Mouse (Mus musculus): Measurements from ENCODE around the gene Timm44. TPM values are rescaled to one million over a fixed set of nuclear protein-coding genes. Genes with fewer than 3 reads are reported as not detected.

Timm44 gene
- total RNA-seq, 2 experiments from 2014 or later: 110 to 117 TPM

DNA sequence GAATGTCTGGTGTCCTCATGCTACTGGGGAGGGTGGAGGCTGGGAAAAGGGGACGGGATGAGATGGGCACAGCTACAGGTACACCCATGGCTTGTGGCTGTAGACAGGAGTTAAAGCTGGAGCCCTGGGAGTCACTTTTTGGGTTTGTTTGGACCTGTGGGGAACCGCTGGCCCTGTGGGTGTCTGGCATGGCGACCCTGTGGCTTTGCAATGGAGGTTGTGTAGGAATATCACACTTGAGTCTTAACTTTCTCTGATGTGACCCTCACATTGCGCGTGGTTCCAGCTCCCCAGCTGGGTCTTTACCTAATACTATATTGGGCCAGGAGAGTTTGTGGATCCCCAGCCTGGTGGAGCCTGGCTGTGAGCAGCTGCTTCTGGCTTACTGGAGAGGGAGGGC is 30.7 kb downstream of the Timm44 start:
- no peak for DNase-seq
- intact Hi-C loops (cut with DNase I): no loop called here

DNA sequence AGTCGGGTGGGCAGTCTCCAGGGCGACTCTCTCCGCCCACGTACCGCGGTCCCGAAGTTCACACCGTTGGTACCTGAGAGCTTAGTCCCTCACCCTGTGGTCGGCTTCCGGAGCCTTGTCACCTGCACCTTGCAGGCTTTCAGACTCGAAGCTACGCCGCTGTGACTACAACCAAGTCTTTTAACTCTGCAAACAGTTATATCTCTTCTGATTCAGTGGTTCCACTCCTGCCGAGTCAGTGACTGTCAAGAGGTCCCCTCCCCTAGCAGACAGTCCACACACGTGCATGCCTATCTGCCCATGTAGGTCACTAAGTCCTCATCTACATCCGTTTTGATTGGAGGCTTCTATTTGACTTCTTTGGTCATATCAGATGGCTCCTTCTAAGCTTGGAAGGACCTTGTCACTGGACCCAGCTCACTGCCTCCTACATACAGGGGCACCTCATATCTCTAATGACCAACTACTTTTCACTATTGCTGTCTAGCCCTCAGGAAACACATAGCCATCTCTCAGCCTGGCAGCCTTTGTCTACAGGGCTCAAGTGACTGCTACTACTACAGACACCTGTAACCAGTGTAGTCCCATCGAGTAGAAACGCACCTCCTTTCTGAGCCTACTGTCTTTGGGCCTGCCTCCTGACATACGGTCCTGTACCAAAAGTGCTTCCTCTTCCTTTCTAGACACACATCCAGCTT is 36.4 kb downstream of the Timm44 start:
- intact Hi-C loops (cut with DNase I): loop anchor here (5.0 to 10.0 kb wide), 2 partner anchors 47 to 435 kb away; no protein-coding TSS in a partner anchor

DNA sequence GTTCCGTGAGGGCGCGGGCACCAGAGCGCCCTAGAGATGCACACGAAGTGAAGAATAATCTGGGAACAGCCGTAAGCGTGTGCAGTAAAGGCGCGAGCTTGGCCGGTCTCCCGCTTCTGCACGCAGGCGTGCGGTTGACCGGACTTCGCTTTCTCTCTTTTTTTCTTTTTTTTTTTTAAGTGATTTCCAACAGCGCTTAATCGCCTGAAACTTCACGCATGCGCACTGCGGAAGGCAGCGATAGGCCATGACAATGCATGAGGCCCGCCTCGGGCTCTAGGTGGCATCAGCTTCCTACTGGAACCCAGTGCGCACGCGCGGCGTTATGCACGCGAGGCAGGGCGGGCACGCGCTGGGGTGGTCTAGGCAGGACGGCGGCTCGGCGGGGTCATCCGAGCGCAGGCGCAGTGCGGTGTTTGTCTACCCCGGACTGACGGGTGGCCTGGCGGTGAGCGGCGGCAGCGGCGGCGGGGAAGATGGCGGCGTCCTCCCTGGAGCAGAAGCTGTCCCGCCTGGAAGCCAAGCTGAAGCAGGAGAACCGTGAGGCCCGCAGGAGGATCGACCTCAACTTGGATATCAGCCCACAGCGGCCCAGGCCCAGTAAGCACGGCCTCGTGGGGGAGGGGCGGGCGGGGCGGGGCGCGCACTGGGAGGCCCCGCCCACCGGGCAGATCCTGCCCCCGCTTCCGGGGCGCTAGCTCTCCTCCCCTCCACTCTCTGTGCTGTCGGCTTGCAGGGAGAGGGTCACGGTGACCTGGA is 37.1 kb downstream of the Timm44 start, which contains the start of the genes Map2k7 and Gm49320:
Gene Map2k7, plus strand, starts transcription at position 307 of the 759 bp plus-strand sequence.
Gene Gm49320, plus strand, starts transcription at position 432 of the 759 bp plus-strand sequence.
- DNase-seq: peak; percentile 100
- intact Hi-C loops (cut with DNase I): loop anchor here (5.0 to 10.0 kb wide), 2 partner anchors 46 to 436 kb away; no protein-coding TSS in a partner anchor

More for the DNA sequence above, 36.4 kb downstream of the Timm44 start:
- DNase-seq: no peak

DNA sequence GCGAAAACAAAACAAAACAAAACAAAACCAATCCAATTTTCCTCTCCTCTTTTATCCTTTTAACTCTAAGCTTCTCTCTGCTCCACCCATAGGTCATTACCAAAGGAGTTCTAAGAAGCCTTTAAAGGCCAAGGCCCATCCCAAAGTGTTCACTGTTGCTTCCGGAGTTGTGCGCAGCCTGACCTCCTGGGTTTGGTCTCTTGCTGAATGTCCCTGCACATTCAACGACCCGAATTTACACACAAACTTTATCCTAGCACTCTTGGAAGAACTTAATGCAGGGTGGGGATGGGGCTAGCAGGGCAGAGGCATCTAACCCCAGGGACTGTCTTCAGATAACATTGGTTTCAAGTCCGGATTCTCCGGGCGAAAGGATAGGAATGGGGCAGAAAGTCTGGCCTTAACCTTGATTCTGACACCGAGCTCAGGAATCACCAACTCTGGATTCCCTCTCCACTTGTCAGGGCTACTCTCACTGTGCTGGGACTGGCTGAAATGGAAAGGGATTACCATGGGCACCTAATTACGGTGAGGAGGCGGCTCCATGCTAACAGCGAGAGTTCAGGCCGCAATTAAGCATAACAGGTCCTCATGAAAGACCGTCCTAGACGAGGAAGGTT is 37.8 kb downstream of the Timm44 start:
- intact Hi-C loops (cut with DNase I): loop anchor here (5.0 to 10.0 kb wide), 2 partner anchors 46 to 437 kb away; no protein-coding TSS in a partner anchor
- peak; percentile 29 to 40 for DNase-seq

DNA sequence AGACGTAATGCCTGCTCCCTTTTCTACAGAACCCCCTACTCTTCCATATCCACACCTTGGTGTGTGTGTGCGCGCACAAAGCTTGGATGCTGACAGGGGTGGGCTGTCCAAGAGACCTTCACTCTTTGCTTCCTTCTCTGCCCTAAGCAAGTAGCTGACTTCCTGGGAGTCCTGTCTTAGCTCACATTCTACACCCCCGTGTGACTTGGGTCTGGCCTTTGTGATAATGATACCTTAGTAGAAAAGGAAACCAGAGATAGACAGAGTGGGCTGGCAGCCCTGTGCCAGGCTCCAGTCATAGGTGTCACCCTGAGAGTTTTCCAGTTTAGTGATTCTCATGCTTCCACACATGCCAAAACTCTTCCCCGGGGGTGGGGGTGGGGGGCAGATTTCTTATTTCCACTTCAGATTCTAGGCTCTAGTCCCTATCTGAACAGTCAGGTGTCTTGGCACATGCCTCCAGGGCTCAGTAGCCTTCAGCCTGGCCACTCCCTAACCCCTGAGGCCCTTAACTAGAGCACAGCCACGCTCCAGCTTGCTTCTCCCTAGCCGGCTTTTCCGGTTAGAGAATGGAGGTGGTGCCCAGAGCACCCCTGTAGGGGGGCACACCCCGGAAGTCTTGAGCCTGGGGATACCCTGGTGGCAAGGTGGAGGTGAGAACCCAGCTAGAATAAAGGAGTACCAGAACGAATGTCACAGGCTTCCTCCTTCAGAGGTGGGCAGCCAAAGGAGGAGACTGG is 44.9 kb downstream of the Timm44 start:
- intact Hi-C loops (cut with DNase I): loop anchor here (10.0 kb wide), 1 partner anchor 444 kb away; no protein-coding TSS in a partner anchor
- no peak for DNase-seq

DNA sequence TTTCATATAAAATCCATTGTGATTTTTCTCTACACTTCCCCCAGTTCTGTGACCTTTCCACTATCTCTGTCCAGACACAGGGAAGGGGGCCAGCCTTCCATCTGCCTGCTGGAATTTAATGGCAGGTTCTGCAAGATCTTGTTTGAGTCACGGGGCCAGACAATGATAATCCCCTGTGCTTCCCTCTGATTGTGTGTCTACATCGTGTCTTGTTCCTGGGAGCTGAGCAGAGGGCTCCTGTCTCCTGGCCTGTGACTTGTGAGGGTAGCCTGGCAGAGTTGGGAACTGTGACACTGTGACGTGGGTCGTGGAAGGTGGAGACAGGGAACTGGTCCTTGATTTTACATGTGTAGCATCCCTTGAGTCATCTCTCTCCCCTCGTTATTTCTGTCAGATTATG is 45.9 kb downstream of the Timm44 start:
- no peak for DNase-seq
- intact Hi-C loops (cut with DNase I): loop anchor here (10.0 kb wide), 1 partner anchor 445 kb away; no protein-coding TSS in a partner anchor

DNA sequence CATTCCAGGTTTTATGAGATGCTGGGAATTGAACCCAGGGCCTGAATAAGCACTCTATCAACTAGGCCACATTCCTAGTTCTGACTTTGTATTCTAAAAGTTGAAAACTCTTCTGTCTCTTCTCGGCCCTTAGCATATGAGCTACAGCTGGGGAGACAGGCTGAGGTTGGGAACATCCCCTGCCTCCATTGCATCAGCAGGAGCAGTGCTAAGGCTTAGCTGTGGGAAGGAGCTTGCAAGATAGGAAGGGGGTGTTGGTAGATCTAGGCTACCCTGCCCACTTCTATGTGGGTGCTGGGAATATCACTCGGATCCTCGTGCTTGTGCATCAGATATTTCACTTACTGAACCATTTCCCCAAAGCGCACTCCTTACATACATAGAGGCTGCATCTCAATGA is 47.8 kb downstream of the Timm44 start:
- no peak for DNase-seq
- intact Hi-C loops (cut with DNase I): no loop called here

DNA sequence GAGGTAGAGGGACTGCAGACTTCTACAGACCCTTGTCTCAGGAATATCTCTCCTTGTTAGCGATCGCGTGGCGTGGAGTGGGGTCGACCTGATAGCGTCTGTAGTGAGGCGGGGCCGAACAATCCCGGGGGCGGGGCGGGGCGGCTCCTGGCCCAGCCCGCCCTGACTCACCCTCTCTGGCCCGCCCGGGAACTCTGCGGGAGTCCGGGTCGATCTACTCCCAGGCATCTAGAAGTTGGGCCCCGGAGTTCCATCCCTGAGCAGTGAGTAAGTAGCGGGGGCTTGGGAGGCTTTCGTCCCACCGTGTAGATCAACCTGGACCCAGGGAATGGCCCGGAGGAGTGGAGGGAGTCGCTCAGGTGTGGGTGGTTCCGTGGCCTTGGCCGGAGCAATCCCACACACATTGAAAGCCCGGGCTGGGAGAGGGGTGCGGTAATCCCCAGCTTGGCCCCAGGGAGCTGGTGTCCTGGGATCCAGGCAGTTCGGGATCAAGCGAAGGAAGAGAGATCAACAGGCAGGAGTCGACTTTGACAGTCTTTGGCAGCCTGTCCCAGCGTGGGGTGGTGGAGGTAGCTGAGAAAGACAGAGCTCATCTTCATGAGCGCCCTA is 48.9 kb downstream of the Timm44 start, which contains the start of gene Lrrc8e:
Gene Lrrc8e, plus strand, starts transcription at position 89 of the 609 bp plus-strand sequence.
- no peak for DNase-seq
- intact Hi-C loops (cut with DNase I): no loop called here

DNA sequence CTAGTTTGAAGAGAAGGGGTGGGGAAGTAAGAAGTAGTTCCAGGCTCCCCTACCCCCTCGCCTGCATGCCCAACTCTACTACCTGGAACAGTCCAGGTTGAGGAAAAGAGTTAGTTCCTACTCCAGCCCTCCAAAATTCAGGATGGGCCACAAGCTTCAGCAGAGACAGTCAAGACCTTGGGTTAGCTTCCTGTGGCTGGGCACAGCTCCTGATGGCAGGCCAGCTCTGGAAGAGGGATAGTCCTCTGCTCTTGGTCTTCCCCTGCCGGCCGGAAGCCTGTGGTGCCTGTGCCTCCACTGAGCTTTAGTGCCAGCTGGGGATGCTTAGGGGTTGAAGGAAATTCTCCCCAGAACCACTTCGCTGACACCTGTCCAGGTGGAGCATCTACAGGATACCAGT is 49.4 kb downstream of the Timm44 start:
- no peak for DNase-seq
- intact Hi-C loops (cut with DNase I): no loop called here

DNA sequence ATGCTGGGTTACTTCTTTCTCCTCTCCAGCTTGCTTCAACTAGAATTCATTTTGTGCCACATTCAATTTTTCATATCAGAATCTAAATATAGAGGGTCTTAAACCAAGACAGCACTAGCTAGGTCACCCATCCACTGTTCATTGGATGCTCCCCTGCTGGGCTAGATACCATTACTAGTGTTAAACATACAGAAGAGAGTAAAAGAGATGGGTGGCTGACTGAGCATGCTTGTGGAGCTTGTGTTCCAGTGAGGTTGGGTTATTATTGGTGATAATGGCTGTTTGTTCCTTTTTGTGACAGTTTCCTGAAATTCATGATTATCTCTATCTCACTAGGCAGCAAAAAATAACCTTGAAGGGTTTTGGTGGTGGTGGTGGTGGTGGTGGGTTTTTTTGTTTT is 53.7 kb downstream of the Timm44 start:
- no peak for DNase-seq
- intact Hi-C loops (cut with DNase I): no loop called here

DNA sequence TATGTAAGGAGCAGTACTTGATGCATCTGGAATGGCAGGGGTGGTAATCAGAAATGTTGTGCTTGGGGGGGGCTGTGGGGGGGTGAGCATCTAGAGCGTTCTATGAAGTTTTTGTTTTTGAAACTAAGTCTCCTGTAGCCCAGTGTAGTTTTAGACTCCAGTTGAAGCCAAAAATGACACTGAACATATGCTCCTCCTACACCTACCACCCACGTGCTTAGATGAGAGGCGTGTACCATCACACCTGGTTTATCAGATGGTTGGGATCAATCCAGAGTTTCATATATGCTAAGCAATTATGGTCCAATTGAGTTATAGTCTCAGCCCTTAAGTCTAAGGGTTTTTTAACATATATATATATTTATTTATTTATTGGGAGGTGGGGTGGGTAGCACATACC is 56.1 kb downstream of the Timm44 start:
- DNase-seq: no peak
- intact Hi-C loops (cut with DNase I): no loop called here

DNA sequence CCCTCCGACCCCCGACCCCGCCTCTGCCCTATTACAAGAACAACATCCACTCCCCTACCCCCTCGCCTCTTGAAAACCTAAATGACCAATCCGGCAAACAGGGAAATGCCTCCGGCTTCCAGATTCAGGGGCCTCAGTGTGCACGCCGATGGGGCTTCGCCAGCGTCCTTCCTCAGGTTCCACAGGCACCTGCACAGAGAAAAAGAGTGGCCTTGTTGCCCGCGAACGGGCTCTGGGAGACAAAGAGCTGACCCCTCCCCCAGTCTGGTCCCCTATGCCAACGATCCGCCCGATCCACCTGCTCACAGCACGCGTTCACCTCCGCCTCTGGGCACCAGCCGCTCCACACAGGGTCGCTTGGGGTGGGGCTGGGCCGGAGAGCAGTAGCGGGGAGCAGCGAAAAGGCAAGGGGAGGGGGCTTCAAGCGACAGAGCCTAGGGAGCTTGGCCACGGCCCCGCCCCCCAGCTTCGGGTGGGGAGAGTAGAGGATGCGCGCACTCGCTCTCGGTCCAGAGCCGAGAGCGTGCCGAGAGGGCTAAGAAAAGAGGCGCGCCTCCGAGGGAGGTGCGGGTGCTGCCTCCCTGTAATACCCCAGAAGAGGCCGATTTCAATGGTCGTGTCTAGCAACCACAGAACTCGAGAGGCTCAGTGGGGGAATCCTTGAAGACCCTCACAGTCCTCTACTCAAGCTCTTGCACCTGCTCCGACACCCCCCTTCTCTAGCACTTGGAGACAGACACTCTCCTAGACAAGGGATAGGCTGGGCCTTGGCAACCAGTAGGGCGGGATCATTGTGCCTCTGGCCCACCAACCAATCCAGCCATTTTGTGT is 58.7 kb downstream of the Timm44 start, which contains the start of gene Prr36:
Gene Prr36, minus strand, starts transcription at position 669 of the 831 bp plus-strand sequence.
- intact Hi-C loops (cut with DNase I): no loop called here
- no peak for DNase-seq

DNA sequence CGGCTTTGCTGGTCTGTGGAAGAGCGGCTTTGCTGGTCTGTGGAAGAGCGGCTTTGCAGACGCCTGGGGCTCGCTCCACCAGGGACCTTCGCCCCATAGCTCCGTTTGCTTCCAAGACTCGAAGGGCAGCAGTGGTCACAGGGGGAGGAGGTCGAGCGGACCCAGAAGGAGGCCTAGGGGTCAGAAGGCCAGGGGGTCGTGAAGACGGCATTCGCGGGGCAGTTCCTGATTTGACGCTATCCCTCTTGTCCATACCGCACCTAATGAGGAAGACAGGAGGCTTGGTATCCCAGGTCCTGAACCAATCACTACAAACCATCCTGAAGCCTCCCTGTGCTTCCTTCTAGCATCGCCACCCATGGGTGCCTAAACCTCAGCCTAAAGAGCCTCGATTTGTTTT is 59.4 kb downstream of the Timm44 start:
- intact Hi-C loops (cut with DNase I): no loop called here
- DNase-seq: no peak

DNA sequence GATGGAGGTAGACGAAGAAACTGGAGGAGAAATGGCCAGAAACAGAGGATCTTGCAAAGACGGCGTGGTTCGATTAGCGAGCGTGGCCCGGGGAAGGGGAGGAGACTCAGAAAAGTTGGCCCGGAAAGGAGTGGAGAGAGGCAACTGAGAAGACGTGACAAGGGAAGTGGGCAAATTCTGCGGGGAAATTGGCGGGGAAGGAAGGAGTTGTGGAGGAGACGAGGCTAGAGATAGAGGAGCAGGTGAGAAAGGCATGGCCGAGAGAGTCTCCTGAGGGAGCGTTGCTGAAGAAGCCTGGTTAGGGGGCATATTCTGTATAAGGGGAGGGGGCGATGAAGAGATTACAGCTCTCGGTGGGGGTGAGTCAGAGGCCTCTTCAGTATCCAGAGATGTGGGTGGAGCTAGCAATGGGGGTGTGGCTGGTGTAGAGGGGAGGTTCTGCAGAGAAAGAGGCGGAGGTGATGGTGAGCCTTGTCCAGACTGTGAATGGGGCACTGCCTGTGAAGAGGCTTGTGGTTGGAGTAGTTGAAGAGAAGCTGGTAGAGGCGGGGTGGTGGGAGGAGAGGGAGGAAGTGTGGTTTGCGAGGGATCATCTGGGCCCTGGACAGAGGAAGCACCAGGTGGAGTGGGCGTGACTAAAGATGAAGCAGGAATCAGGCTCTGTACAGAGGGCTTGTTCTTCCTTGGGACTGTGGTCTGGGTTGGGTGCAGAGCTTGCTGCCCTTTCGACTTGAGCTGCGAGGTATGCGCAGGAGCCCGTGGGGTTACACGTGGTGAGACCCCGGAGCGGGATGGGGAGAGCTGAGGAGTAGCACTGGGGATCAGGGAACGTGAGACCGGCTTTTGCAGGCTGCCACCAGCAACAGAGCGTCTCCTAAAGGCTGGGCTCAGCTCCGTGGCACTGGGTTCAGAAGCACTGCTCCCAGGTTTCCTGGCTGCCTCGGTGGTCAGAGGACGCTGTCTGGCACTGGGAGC is 61.4 kb downstream of the Timm44 start:
- DNase-seq: peak in 1 of 2 experiments; percentile 40
- intact Hi-C loops (cut with DNase I): no loop called here

DNA sequence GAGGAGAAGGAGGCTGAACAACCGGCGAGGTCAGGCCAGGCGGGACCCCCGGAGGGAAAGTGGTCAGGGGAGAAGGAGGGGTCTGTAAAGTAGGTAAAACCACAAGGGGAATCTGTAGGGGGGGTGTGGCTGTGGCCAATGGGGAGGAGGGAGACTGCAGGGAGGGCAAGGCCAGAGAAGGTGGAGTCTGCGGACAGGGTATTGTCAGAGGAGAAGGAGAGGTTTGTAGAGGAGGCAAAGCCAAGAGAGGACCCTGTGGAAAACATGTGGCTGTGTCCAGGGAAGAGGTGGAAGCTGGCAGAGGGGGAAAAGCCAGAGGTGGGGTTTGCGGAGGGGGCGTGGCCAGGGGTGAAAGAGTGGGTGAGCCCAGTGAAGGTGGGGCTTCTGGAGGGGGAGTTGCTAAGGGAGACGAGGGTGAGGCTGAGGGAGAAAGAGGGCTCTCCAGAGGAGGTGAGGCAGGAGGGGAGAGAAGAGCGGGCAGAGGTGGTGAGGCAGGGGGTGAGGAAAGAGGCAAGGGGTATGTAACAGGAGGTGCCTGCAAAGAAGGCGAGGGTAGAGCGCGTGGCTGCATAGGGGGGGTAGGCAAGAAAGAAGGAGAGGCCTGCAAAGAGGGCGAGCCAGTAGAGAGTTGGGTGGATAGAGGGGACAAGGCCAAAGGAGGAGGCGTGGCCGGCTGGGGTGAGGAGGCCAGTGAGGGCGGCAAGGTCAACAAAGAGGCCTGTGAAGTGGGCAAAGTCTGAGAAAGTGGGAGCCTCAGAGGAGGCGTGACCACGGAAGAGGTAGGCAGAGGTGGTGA is 62.3 kb downstream of the Timm44 start:
- DNase-seq: peak; percentile 37 to 40
- intact Hi-C loops (cut with DNase I): no loop called here

DNA sequence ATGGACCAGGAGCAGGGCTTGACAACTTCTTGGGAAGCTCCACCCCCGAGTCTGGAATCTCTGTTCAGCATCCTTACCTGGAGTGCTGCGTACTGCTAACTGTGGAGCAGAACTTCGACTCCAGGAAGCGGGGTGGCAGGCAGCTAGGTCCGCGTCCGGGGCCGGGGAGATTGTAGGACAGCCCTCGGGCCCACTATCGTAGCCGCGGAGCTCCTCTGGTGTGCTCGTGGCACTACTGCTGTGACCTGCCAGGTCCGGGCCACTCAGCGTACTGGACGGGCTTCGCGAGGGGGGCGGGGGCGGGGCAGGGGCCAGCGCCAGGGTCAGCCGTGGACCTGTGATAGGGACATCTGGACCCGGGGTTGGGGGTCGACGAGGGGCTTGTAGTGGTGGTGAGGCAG is 62.9 kb downstream of the Timm44 start:
- peak in 1 of 2 experiments; percentile 16 for DNase-seq
- intact Hi-C loops (cut with DNase I): no loop called here

DNA sequence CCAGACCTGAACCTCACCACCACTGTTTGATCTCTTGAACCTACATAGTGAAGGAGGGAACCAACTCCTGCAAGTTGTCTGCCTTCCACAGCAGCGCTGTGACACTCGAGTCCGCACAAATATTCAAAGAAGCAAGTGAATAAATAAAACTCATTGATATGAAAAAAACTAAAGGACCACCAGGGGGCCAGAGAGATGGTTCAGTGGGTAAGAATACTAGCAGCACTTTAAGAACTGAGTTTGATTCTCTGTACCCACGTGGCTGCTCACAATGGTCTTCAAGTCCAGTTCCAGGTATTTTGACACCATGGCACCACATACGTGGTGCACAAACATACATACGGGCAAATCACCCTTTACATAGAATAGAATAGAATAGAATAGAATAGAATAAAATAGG is 64.6 kb downstream of the Timm44 start:
- intact Hi-C loops (cut with DNase I): no loop called here
- DNase-seq: no peak
